Mouse (Mus musculus) liver, adult 2 months (tissue): Measurements from ENCODE around the gene Olfr1276.

Experiments used
- CTCF ChIP-seq: fragments of 200-500 bp; IDR thresholded peaks from 2 replicates; pipeline ENCODE4 v1.5.1; 2011; ENCODE audit warnings: low read depth, low read length, control low read depth
- POLR2A ChIP-seq: fragments of 200-500 bp; IDR thresholded peaks from 2 replicates; pipeline ENCODE4 v1.6.1; 2011; ENCODE audit warnings: low read length, control low read depth; ENCODE audit not compliant: insufficient read depth; ENCODE audit errors: extremely low read depth

GRCm38 (mm10) chr2:111289836-111290235 lies 35.5 kb downstream of the Olfr1276 start, which contains the start of gene Olfr1278:
- TF ChIP-seq CTCF (no peak), POLR2A (no peak)
